ENCODE assay signal across 37 mouse cellular contexts in the genomic region with DNA sequence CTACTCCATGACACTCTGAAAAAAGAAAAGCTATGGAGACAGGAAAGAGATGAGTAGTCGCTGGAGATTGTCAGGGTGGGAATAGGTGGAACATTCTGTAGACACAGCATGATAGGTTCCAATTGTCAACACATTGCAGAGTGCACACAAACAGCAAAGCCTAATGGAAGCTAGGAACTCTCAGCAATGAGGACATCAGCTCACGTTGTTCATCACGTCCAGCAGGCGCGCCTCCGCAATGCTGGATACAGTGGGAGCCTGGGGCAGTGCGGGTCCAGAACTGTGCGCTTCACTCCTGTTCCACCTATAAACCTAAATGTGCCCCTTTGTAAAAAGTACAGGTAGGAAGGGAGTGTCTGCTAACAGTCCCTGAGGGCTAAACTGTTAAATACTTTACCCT. TPM values are rescaled to one million over a fixed set of nuclear protein-coding genes. Genes with fewer than 3 reads are reported as not detected.
"Had no signal": no experiment of that assay in that cellular context is flagged by ENCODE, and none has a peak within 500 bp of the region (broad histone marks: within the 10 kb centered on the region; RNA-seq: fewer than 3 reads in every experiment).

No protein-coding gene starts in this region.

- ATAC-seq: forebrain, embryonic 13.5 days; forebrain, embryonic 14.5 days; forebrain, embryonic 15.5 days; forebrain, embryonic 16.5 days; forebrain, postnatal 0 days had no signal

- H3K4me3 ChIP-seq: embryonic facial prominence, embryonic 10.5 days; embryonic facial prominence, embryonic 12.5 days; embryonic facial prominence, embryonic 13.5 days; embryonic facial prominence, embryonic 15.5 days; erythroblast, embryonic 14.5 days; forebrain, embryonic 10.5 days; forebrain, embryonic 12.5 days; forebrain, embryonic 13.5 days; forebrain, embryonic 15.5 days; gastrocnemius, adult 2 months; heart, adult 2 months had no signal

- DNase-seq: cerebellum, adult 2 months; cerebellum, adult 8-10 months; cerebellum, adult 9-10 months; cerebellum, adult 9-11 months; cerebellum, postnatal 10 days; cerebellum, postnatal 14 days; cerebellum, postnatal 25 days; cerebellum, postnatal 36 days; embryo, embryonic 11 days; forebrain, postnatal 0 days; gastrocnemius, adult 2 months; gastrocnemius, postnatal 10 days; gastrocnemius, postnatal 14 days; gastrocnemius, postnatal 25 days; gastrocnemius, postnatal 36 days; heart, adult 18-20 months; heart, adult 2 months had no signal

- H3K27me3 ChIP-seq: embryonic facial prominence, embryonic 12.5 days; embryonic facial prominence, embryonic 13.5 days; embryonic facial prominence, embryonic 15.5 days; forebrain, embryonic 12.5 days; forebrain, embryonic 13.5 days; forebrain, embryonic 15.5 days had no signal

- H3K4me2 ChIP-seq: embryonic facial prominence, embryonic 12.5 days; embryonic facial prominence, embryonic 13.5 days; embryonic facial prominence, embryonic 15.5 days; forebrain, embryonic 12.5 days; forebrain, embryonic 13.5 days; forebrain, embryonic 15.5 days had no signal

RNA-seq across cellular contexts. Expression of a gene that starts 21.1 kb away (rescaled TPM):
- total RNA-seq: common myeloid progenitor, adult 5-6 weeks had no signal
- polyA plus RNA-seq: erythroblast, embryonic 14.5 days had no signal

RNA-seq across cellular contexts. Expression of a gene that starts 38.6 kb away (rescaled TPM):
- total RNA-seq: common myeloid progenitor, adult 5-6 weeks; forebrain, postnatal 0 days; gastrocnemius, adult 18-20 months; gastrocnemius, adult 2 months; heart, adult 18-20 months; heart, adult 2 months; heart, adult 8-10 months had no signal
- polyA plus RNA-seq: cerebellum, adult 2 months; cortical plate, adult 2 months; erythroblast, embryonic 14.5 days; forebrain, embryonic 11.5 days; forebrain, embryonic 12.5 days; forebrain, embryonic 13.5 days; forebrain, embryonic 14.5 days; forebrain, embryonic 15.5 days; forebrain, embryonic 16.5 days; forebrain, postnatal 0 days; frontal cortex, adult 2 months; heart, adult 2 months had no signal

RNA-seq across cellular contexts. Expression of a gene that starts 52.6 kb away (rescaled TPM):
- total RNA-seq: common myeloid progenitor, adult 5-6 weeks; forebrain, postnatal 0 days; granulocyte monocyte progenitor cell, adult 5-6 weeks; heart, adult 18-20 months; heart, adult 2 months; heart, adult 8-10 months had no signal
- polyA plus RNA-seq: cerebellum, adult 2 months; cortical plate, adult 2 months; erythroblast, embryonic 14.5 days; forebrain, embryonic 10.5 days; forebrain, embryonic 13.5 days; forebrain, embryonic 14.5 days; forebrain, embryonic 15.5 days; forebrain, embryonic 16.5 days; forebrain, postnatal 0 days; frontal cortex, adult 2 months; heart, adult 2 months had no signal

RNA-seq across cellular contexts. Expression of a gene that starts 59.9 kb away (rescaled TPM):
- total RNA-seq: common myeloid progenitor, adult 5-6 weeks; gastrocnemius, adult 18-20 months; gastrocnemius, adult 2 months; gastrocnemius, adult 8-10 months; gastrocnemius, postnatal 10 days; gastrocnemius, postnatal 14 days; gastrocnemius, postnatal 25 days; gastrocnemius, postnatal 36 days; gastrocnemius, postnatal 4 days; granulocyte monocyte progenitor cell, adult 5-6 weeks; heart, adult 18-20 months; heart, adult 2 months; heart, adult 8-10 months had no signal
- polyA plus RNA-seq: embryonic facial prominence, embryonic 13.5 days; erythroblast, embryonic 14.5 days; forebrain, embryonic 10.5 days; forebrain, embryonic 11.5 days; forebrain, embryonic 12.5 days; heart, adult 2 months had no signal
